22 mouse cellular contexts compared by ENCODE assay signal in genomic region chr17:14392443-14392842, GRCm38 (mm10).
DNase-seq lines count a peak whose midpoint lies in the region; ATAC-seq and TF ChIP-seq lines count a peak whose summit lies in the region.
"Had no signal": no experiment of that assay in that cellular context is flagged by ENCODE, and none has a peak within 500 bp of the region (broad histone marks: within the 10 kb centered on the region; RNA-seq: fewer than 3 reads in every experiment).

No protein-coding gene starts in this region.

- no peak overlapping the region for H3K9ac ChIP-seq in heart, embryonic 12.5 days
- H3K9ac ChIP-seq in heart, embryonic 15.5 days, result no peak overlapping the region
- no peak overlapping the region for H3K9ac ChIP-seq in heart, embryonic 11.5 days (ENCODE audit: low read depth, low read length)
- H3K9ac ChIP-seq in heart, postnatal 0 days (replicated peaks; ENCODE audit: low read depth, low read length), result no peak overlapping the region
- H3K9ac ChIP-seq: embryonic facial prominence, embryonic 13.5 days; embryonic facial prominence, embryonic 15.5 days; forebrain, embryonic 12.5 days had no signal

- H3K4me3 ChIP-seq in heart, embryonic 12.5 days, result no peak overlapping the region
- H3K4me3 ChIP-seq in heart, embryonic 15.5 days, result no peak overlapping the region
- no peak overlapping the region for H3K4me3 ChIP-seq in heart, embryonic 11.5 days (ENCODE audit: low read depth, low read length)
- H3K4me3 ChIP-seq in heart, postnatal 0 days (ENCODE audit: low read depth, low read length), result no peak overlapping the region
- H3K4me3 ChIP-seq: embryonic facial prominence, embryonic 13.5 days; embryonic facial prominence, embryonic 15.5 days; erythroblast, embryonic 14.5 days; forebrain, embryonic 10.5 days; forebrain, embryonic 12.5 days had no signal

- TF ChIP-seq CTCF in heart, postnatal 0 days (IDR thresholded peaks at IDR 0.05; ENCODE audit: low read depth), result no peak

- H3K4me1 ChIP-seq in heart, embryonic 12.5 days (replicated peaks), result peaks cover 25% of the 10 kb centered on the region
- H3K4me1 ChIP-seq in heart, embryonic 15.5 days (replicated peaks), result peaks cover 19% of the 10 kb centered on the region
- peaks cover 6% of the 10 kb centered on the region; the same call in 1 of the 2 replicates for H3K4me1 ChIP-seq in heart, embryonic 11.5 days (ENCODE audit: control insufficient read depth, insufficient read depth, low read length)
- peaks cover 11% of the 10 kb centered on the region for H3K4me1 ChIP-seq in heart, postnatal 0 days (ENCODE audit: control insufficient read depth, insufficient read depth)
- H3K4me1 ChIP-seq: forebrain, embryonic 10.5 days; forebrain, embryonic 12.5 days had no signal

- no peak overlapping the region for H3K4me2 ChIP-seq in heart, embryonic 12.5 days
- H3K4me2 ChIP-seq in heart, embryonic 15.5 days, result no peak overlapping the region
- H3K4me2 ChIP-seq in heart, embryonic 11.5 days, result no peak overlapping the region
- H3K4me2 ChIP-seq in heart, postnatal 0 days (ENCODE audit: low read depth, low read length), result no peak overlapping the region
- H3K4me2 ChIP-seq: embryonic facial prominence, embryonic 13.5 days; embryonic facial prominence, embryonic 15.5 days; forebrain, embryonic 12.5 days had no signal

- WGBS in heart, embryonic 12.5 days, result 24% methylated on average over 2 of the region's 2 CpGs
- WGBS in heart, embryonic 15.5 days, result 35% methylated on average over 2 of the region's 2 CpGs
- WGBS in heart, embryonic 11.5 days (ENCODE audit: insufficient replicate concordance), result 17% methylated on average over 2 of the region's 2 CpGs
- WGBS in heart, postnatal 0 days, result 21% methylated on average over 2 of the region's 2 CpGs

- intact Hi-C loops in heart, postnatal 10 days (cut with DNase I), result no loop called here

- no peak overlapping the region for H3K27ac ChIP-seq in heart, embryonic 12.5 days (ENCODE audit: poor library complexity, severe bottlenecking)
- 0 out of 2 replicates have a peak overlapping the region, but pooled peaks have one; percentile 14 for H3K27ac ChIP-seq in heart, embryonic 15.5 days
- no peak overlapping the region for H3K27ac ChIP-seq in heart, embryonic 11.5 days (ENCODE audit: low read depth, low read length)
- no peak overlapping the region for H3K27ac ChIP-seq in heart, postnatal 0 days (ENCODE audit: low read depth)
- H3K27ac ChIP-seq: embryonic facial prominence, embryonic 13.5 days; embryonic facial prominence, embryonic 15.5 days; forebrain, embryonic 10.5 days; forebrain, embryonic 12.5 days had no signal

- no peaks in the 10 kb centered on the region; the same call in 1 of the 2 replicates for H3K9me3 ChIP-seq in heart, embryonic 12.5 days (replicated peaks)
- H3K9me3 ChIP-seq in heart, embryonic 15.5 days (replicated peaks), result no peaks in the 10 kb centered on the region
- no peaks in the 10 kb centered on the region for H3K9me3 ChIP-seq in heart, embryonic 11.5 days (replicated peaks; ENCODE audit: control insufficient read depth, low read length)
- no peaks in the 10 kb centered on the region for H3K9me3 ChIP-seq in heart, postnatal 0 days (replicated peaks; ENCODE audit: control insufficient read depth, low read length)
- H3K9me3 ChIP-seq: embryonic facial prominence, embryonic 13.5 days; embryonic facial prominence, embryonic 15.5 days; forebrain, embryonic 10.5 days; forebrain, embryonic 12.5 days had no signal

- no peak for TF ChIP-seq EP300 in heart, postnatal 0 days (IDR thresholded peaks at IDR 0.05; ENCODE audit: low read depth)

- ATAC-seq in heart, embryonic 12.5 days (ENCODE audit: insufficient number of reproducible peaks, low FRiP score), result 0 out of 2 replicates have a peak, but pooled peaks have one; percentile 18
- ATAC-seq in heart, embryonic 15.5 days (replicated peaks; ENCODE audit: insufficient number of reproducible peaks, insufficient read depth, low FRiP score, low read depth), result peak; percentile 43; the same call in 1 of the 2 replicates
- ATAC-seq in heart, embryonic 11.5 days (replicated peaks; ENCODE audit: insufficient number of reproducible peaks, low FRiP score, low TSS enrichment), result no peak; the same call in 1 of the 2 replicates
- peak; percentile 62 for ATAC-seq in heart, postnatal 0 days (ENCODE audit: insufficient read depth, low read depth)
- ATAC-seq: forebrain, embryonic 14.5 days had no signal

- H3K36me3 ChIP-seq in heart, embryonic 12.5 days, result no peaks in the 10 kb centered on the region
- no peaks in the 10 kb centered on the region for H3K36me3 ChIP-seq in heart, embryonic 15.5 days
- H3K36me3 ChIP-seq in heart, embryonic 11.5 days (ENCODE audit: control insufficient read depth, insufficient read depth, low read length), result no peaks in the 10 kb centered on the region
- no peaks in the 10 kb centered on the region for H3K36me3 ChIP-seq in heart, postnatal 0 days (replicated peaks; ENCODE audit: control insufficient read depth, insufficient read depth, low read length)
- H3K36me3 ChIP-seq: embryonic facial prominence, embryonic 13.5 days; embryonic facial prominence, embryonic 15.5 days; forebrain, embryonic 10.5 days; forebrain, embryonic 12.5 days had no signal

- H3K27me3 ChIP-seq in heart, embryonic 12.5 days (replicated peaks), result peaks cover 82% of the 10 kb centered on the region
- peaks cover 51% of the 10 kb centered on the region for H3K27me3 ChIP-seq in heart, embryonic 15.5 days
- peaks cover 81% of the 10 kb centered on the region for H3K27me3 ChIP-seq in heart, embryonic 11.5 days (ENCODE audit: control insufficient read depth, insufficient read depth, low read length)
- H3K27me3 ChIP-seq in heart, postnatal 0 days (ENCODE audit: control insufficient read depth, insufficient read depth, low read length), result peaks cover 19% of the 10 kb centered on the region
- H3K27me3 ChIP-seq: embryonic facial prominence, embryonic 13.5 days; embryonic facial prominence, embryonic 15.5 days; forebrain, embryonic 12.5 days had no signal

- DNase-seq in heart, postnatal 4 days, result no peak
- DNase-seq in heart, postnatal 0 days (ENCODE audit: low spot score), result peak; percentile 35
- DNase-seq in heart, postnatal 10 days, result no peak
- DNase-seq: adrenal gland, adult 2 months; adrenal gland, postnatal 10 days; adrenal gland, postnatal 25 days; cerebellum, adult 11 months; cerebellum, adult 18-20 months; cerebellum, adult 8-10 months; cerebellum, adult 9-11 months; cerebellum, postnatal 14 days; cerebellum, postnatal 36 days; embryo, embryonic 11 days had no signal
